ENCODE assay signal across 23 mouse cellular contexts in genomic region chr7:70016611-70017010, GRCm38 (mm10).
A peak's percentile ranks its signal among the peaks of the same experiment; 100 is the strongest.
DNase-seq lines count a peak whose midpoint lies in the region; ATAC-seq lines count a peak whose summit lies in the region.
"Had no signal": no experiment of that assay in that cellular context is flagged by ENCODE, and none has a peak within 500 bp of the region (broad histone marks: within the 10 kb centered on the region; RNA-seq: fewer than 3 reads in every experiment).

No protein-coding gene starts in this region.

- no peaks in the 10 kb centered on the region for H3K4me1 ChIP-seq in midbrain, embryonic 11.5 days (ENCODE audit: control insufficient read depth, insufficient read depth, low read length)
- H3K4me1 ChIP-seq in midbrain, embryonic 16.5 days (ENCODE audit: control insufficient read depth, insufficient read depth, low read length) = no peaks in the 10 kb centered on the region
- H3K4me1 ChIP-seq: forebrain, embryonic 12.5 days; forebrain, embryonic 15.5 days; heart, embryonic 10.5 days; heart, embryonic 13.5 days; hindbrain, embryonic 12.5 days; hindbrain, embryonic 15.5 days had no signal

- no peaks in the 10 kb centered on the region for H3K9me3 ChIP-seq in midbrain, embryonic 11.5 days (ENCODE audit: control insufficient read depth, low read length)
- no peaks in the 10 kb centered on the region for H3K9me3 ChIP-seq in midbrain, embryonic 16.5 days (replicated peaks; ENCODE audit: control insufficient read depth, low read length, poor library complexity, severe bottlenecking)
- H3K9me3 ChIP-seq: forebrain, embryonic 12.5 days; forebrain, embryonic 15.5 days; heart, embryonic 10.5 days; heart, embryonic 13.5 days; hindbrain, embryonic 12.5 days; hindbrain, embryonic 15.5 days had no signal

- DNase-seq in midbrain, embryonic 11.5 days (ENCODE audit: low spot score, missing footprints) = peak; percentile 1
- DNase-seq in NIH3T3 (ENCODE audit: low read depth) = peak; percentile 71
- peak; percentile 60 for DNase-seq in fibroblast of lung, adult 2 months (ENCODE audit: low read depth)
- DNase-seq in gastrocnemius, postnatal 10 days = no peak
- DNase-seq in right cerebral cortex, postnatal 14 days = no peak
- DNase-seq: adrenal gland, postnatal 10 days; adrenal gland, postnatal 36 days; cerebellum, adult 18-20 months; cerebellum, adult 9-10 months; cerebellum, postnatal 14 days; gastrocnemius, postnatal 36 days; heart, adult 2 months; heart, postnatal 14 days had no signal

- no peak overlapping the region for H3K4me3 ChIP-seq in midbrain, embryonic 11.5 days (ENCODE audit: low read depth, low read length)
- no peak overlapping the region for H3K4me3 ChIP-seq in midbrain, embryonic 16.5 days (ENCODE audit: low read depth, low read length)
- H3K4me3 ChIP-seq: forebrain, embryonic 12.5 days; forebrain, embryonic 15.5 days; heart, adult 2 months; heart, embryonic 10.5 days; heart, embryonic 13.5 days; hindbrain, embryonic 12.5 days; hindbrain, embryonic 15.5 days had no signal

- no peaks in the 10 kb centered on the region for H3K27me3 ChIP-seq in midbrain, embryonic 11.5 days (ENCODE audit: control insufficient read depth, insufficient read depth, low read length)
- no peaks in the 10 kb centered on the region for H3K27me3 ChIP-seq in midbrain, embryonic 16.5 days (ENCODE audit: control insufficient read depth, insufficient read depth, low read depth, low read length)
- H3K27me3 ChIP-seq: CH12.LX; forebrain, embryonic 12.5 days; forebrain, embryonic 15.5 days; heart, embryonic 13.5 days; hindbrain, embryonic 12.5 days; hindbrain, embryonic 15.5 days had no signal

- H3K4me2 ChIP-seq in midbrain, embryonic 11.5 days = no peak overlapping the region
- H3K4me2 ChIP-seq in midbrain, embryonic 16.5 days (ENCODE audit: low read length) = no peak overlapping the region
- H3K4me2 ChIP-seq: forebrain, embryonic 12.5 days; forebrain, embryonic 15.5 days; heart, embryonic 13.5 days; hindbrain, embryonic 12.5 days; hindbrain, embryonic 15.5 days had no signal

- H3K36me3 ChIP-seq in midbrain, embryonic 11.5 days (ENCODE audit: control insufficient read depth, insufficient read depth, low read length) = no peaks in the 10 kb centered on the region
- no peaks in the 10 kb centered on the region for H3K36me3 ChIP-seq in midbrain, embryonic 16.5 days (ENCODE audit: control insufficient read depth, insufficient read depth, low read length)
- H3K36me3 ChIP-seq: forebrain, embryonic 12.5 days; forebrain, embryonic 15.5 days; G1E; heart, embryonic 10.5 days; heart, embryonic 13.5 days; hindbrain, embryonic 12.5 days; hindbrain, embryonic 15.5 days had no signal

- no peak overlapping the region for H3K27ac ChIP-seq in midbrain, embryonic 11.5 days (ENCODE audit: low read depth, low read length)
- no peak overlapping the region for H3K27ac ChIP-seq in midbrain, embryonic 16.5 days (ENCODE audit: low read length)
- H3K27ac ChIP-seq: forebrain, embryonic 12.5 days; forebrain, embryonic 15.5 days; heart, adult 2 months; heart, embryonic 10.5 days; heart, embryonic 13.5 days; hindbrain, embryonic 12.5 days; hindbrain, embryonic 15.5 days had no signal

- no peak for ATAC-seq in midbrain, embryonic 11.5 days (ENCODE audit: low FRiP score)
- ATAC-seq in midbrain, embryonic 16.5 days = no peak
- ATAC-seq: forebrain, embryonic 15.5 days; intestine, postnatal 0 days had no signal

- no peak overlapping the region for H3K9ac ChIP-seq in midbrain, embryonic 11.5 days (ENCODE audit: low read length)
- no peak overlapping the region for H3K9ac ChIP-seq in midbrain, embryonic 16.5 days (ENCODE audit: low read depth, low read length)
- H3K9ac ChIP-seq: forebrain, embryonic 12.5 days; forebrain, embryonic 15.5 days; heart, embryonic 13.5 days; hindbrain, embryonic 12.5 days; hindbrain, embryonic 15.5 days had no signal

Comparison
In these comparisons a context has a peak if more than half of its experiments do, and no peak if none do; other contexts are left out.
1. DNase-seq: peak in midbrain, embryonic 11.5 days (single experiment), NIH3T3 (single experiment) and fibroblast of lung, adult 2 months (single experiment); none in gastrocnemius, postnatal 10 days (single experiment) and right cerebral cortex, postnatal 14 days (single experiment).